Mouse (Mus musculus): ENCODE data around the gene Perm1. TPM values are rescaled to one million over a fixed set of nuclear protein-coding genes. Genes with fewer than 3 reads are reported as not detected.

Perm1 gene
- total RNA-seq (2012; rRNA removed), result 0.16 and 0.18 TPM in 2 replicates

GRCm38 (mm10) chr4:156215649-156216048 lies at the start of gene Perm1:
Gene Perm1, plus strand, starts transcription at chr4:156215868.
- no peak for TF ChIP-seq MAFK (IDR thresholded peaks at IDR 0.05; ENCODE audit: insufficient read depth, low read depth, low read length)
- Histone ChIP-seq H3K4me1 (ENCODE audit: control insufficient read depth in 2 of 2, insufficient read depth in 2 of 2, low read length in 2 of 2, poor library complexity in 1 of 2) (0 out of 4 replicates have a peak, but pooled peaks cover 0 to 2% of the 10 kb centered on the region in 2 experiments), H3K9ac (ENCODE audit: insufficient read depth, low read depth, low read length, poor library complexity, severe bottlenecking) (no peak within 1 kb of the TSS), H3K36me3 (ENCODE audit: control insufficient read depth, insufficient read depth, low read length, poor library complexity, severe bottlenecking) (no peaks in the 10 kb centered on the region), H3K27ac (ENCODE audit: insufficient read depth, low read depth, low read length, poor library complexity, severe bottlenecking) (no peak within 1 kb of the TSS), H3K4me3 (ENCODE audit: insufficient read depth in 1 of 2, low read depth in 1 of 2, low read length in 2 of 2, poor library complexity in 1 of 2, severe bottlenecking in 1 of 2) (no peak within 1 kb of the TSS), H3K9me3 (ENCODE audit: control insufficient read depth, insufficient read depth, low read depth, low read length) (no peaks in the 10 kb centered on the region)
- in situ Hi-C loops (cut with MboI; ENCODE audit: low sequenced_read_pairs in 2 of 2, unreplicated experiment in 2 of 2), result no loop called here
- no peak for DNase-seq (ENCODE audit: low read depth, low spot score)

- TF ChIP-seq CHD2 (IDR thresholded peaks at IDR 0.05; ENCODE audit: low read depth, low read length), result no peak
- no peak for TF ChIP-seq HCFC1 (IDR thresholded peaks at IDR 0.05; ENCODE audit: borderline replicate concordance, insufficient read depth, low read length)
- TF ChIP-seq MAFK (IDR thresholded peaks at IDR 0.05; ENCODE audit: insufficient read depth, low read depth, low read length), result no peak
- no peak for TF ChIP-seq ZNF384 (IDR thresholded peaks at IDR 0.05; ENCODE audit: low read depth, low read length)
- no peak for TF ChIP-seq ZC3H11A (IDR thresholded peaks at IDR 0.05; ENCODE audit: borderline replicate concordance, low read depth, low read length)
- Histone ChIP-seq H3K27ac (ENCODE audit: insufficient read depth, low read depth, low read length, poor library complexity, severe bottlenecking) (no peak overlapping the region), H3K9me3 (ENCODE audit: control insufficient read depth, insufficient read depth, low read depth, low read length) (peaks cover 5% of the 10 kb centered on the region; the same call in 1 of the 2 replicates), H3K9ac (ENCODE audit: insufficient read depth, low read depth, low read length, poor library complexity, severe bottlenecking) (no peak overlapping the region), H3K4me3 (ENCODE audit: insufficient read depth in 1 of 2, low read depth in 1 of 2, low read length in 2 of 2, poor library complexity in 1 of 2, severe bottlenecking in 1 of 2) (no peak overlapping the region), H3K4me1 (ENCODE audit: control insufficient read depth in 2 of 2, insufficient read depth in 2 of 2, low read length in 2 of 2, poor library complexity in 1 of 2) (no peaks in the 10 kb centered on the region), H3K36me3 (ENCODE audit: control insufficient read depth, insufficient read depth, low read length, poor library complexity, severe bottlenecking) (peaks cover 77% of the 10 kb centered on the region)
- in situ Hi-C loops (cut with MboI; ENCODE audit: low sequenced_read_pairs in 2 of 2, unreplicated experiment in 2 of 2), result no loop called here
- DNase-seq (ENCODE audit: low read depth, low spot score), result no peak
Measured at GRCm38 (mm10) chr4:156166477-156166876, 49.2 kb upstream of the Perm1 start.

GRCm38 (mm10) chr4:156168611-156169010 lies 47.1 kb upstream of the Perm1 start:
- H3K9me3 ChIP-seq (ENCODE audit: control insufficient read depth, insufficient read depth, low read depth, low read length), result 0 out of 2 replicates have a peak, but pooled peaks cover 1% of the 10 kb centered on the region
- DNase-seq (ENCODE audit: low read depth, low spot score), result no peak
- in situ Hi-C loops (cut with MboI; ENCODE audit: low sequenced_read_pairs in 2 of 2, unreplicated experiment in 2 of 2), result no loop called here
- H3K4me3 ChIP-seq (ENCODE audit: insufficient read depth in 1 of 2, low read depth in 1 of 2, low read length in 2 of 2, poor library complexity in 1 of 2, severe bottlenecking in 1 of 2), result no peak overlapping the region
- no peak overlapping the region for H3K9ac ChIP-seq (ENCODE audit: insufficient read depth, low read depth, low read length, poor library complexity, severe bottlenecking)
- H3K4me1 ChIP-seq (ENCODE audit: control insufficient read depth in 2 of 2, insufficient read depth in 2 of 2, low read length in 2 of 2, poor library complexity in 1 of 2), result no peaks in the 10 kb centered on the region
- H3K36me3 ChIP-seq (ENCODE audit: control insufficient read depth, insufficient read depth, low read length, poor library complexity, severe bottlenecking), result peaks cover 94% of the 10 kb centered on the region
- no peak overlapping the region for H3K27ac ChIP-seq (ENCODE audit: insufficient read depth, low read depth, low read length, poor library complexity, severe bottlenecking)
- TF ChIP-seq ZNF384 (IDR thresholded peaks at IDR 0.05; ENCODE audit: low read depth, low read length) (no peak), CHD2 (IDR thresholded peaks at IDR 0.05; ENCODE audit: low read depth, low read length) (no peak), HCFC1 (IDR thresholded peaks at IDR 0.05; ENCODE audit: borderline replicate concordance, insufficient read depth, low read length) (no peak), ZC3H11A (IDR thresholded peaks at IDR 0.05; ENCODE audit: borderline replicate concordance, low read depth, low read length) (no peak), MAFK (IDR thresholded peaks at IDR 0.05; ENCODE audit: insufficient read depth, low read depth, low read length) (no peak)

GRCm38 (mm10) chr4:156169129-156169528 lies 46.5 kb upstream of the Perm1 start:
- Histone ChIP-seq H3K9me3 (ENCODE audit: control insufficient read depth, insufficient read depth, low read depth, low read length) (peaks cover 1% of the 10 kb centered on the region; the same call in 1 of the 2 replicates), H3K4me1 (ENCODE audit: control insufficient read depth in 2 of 2, insufficient read depth in 2 of 2, low read length in 2 of 2, poor library complexity in 1 of 2) (no peaks in the 10 kb centered on the region), H3K27ac (ENCODE audit: insufficient read depth, low read depth, low read length, poor library complexity, severe bottlenecking) (no peak overlapping the region), H3K4me3 (ENCODE audit: insufficient read depth in 1 of 2, low read depth in 1 of 2, low read length in 2 of 2, poor library complexity in 1 of 2, severe bottlenecking in 1 of 2) (no peak overlapping the region), H3K9ac (ENCODE audit: insufficient read depth, low read depth, low read length, poor library complexity, severe bottlenecking) (no peak overlapping the region), H3K36me3 (ENCODE audit: control insufficient read depth, insufficient read depth, low read length, poor library complexity, severe bottlenecking) (peaks cover 95% of the 10 kb centered on the region)
- in situ Hi-C loops (cut with MboI; ENCODE audit: low sequenced_read_pairs in 2 of 2, unreplicated experiment in 2 of 2), result no loop called here
- no peak for TF ChIP-seq HCFC1 (IDR thresholded peaks at IDR 0.05; ENCODE audit: borderline replicate concordance, insufficient read depth, low read length)
- no peak for TF ChIP-seq MAFK (IDR thresholded peaks at IDR 0.05; ENCODE audit: insufficient read depth, low read depth, low read length)
- TF ChIP-seq ZNF384 (IDR thresholded peaks at IDR 0.05; ENCODE audit: low read depth, low read length), result no peak
- no peak for TF ChIP-seq CHD2 (IDR thresholded peaks at IDR 0.05; ENCODE audit: low read depth, low read length)
- DNase-seq (ENCODE audit: low read depth, low spot score), result no peak

- in situ Hi-C loops (cut with MboI; ENCODE audit: low sequenced_read_pairs in 2 of 2, unreplicated experiment in 2 of 2), result no loop called here
- Histone ChIP-seq H3K4me1 (ENCODE audit: control insufficient read depth in 2 of 2, insufficient read depth in 2 of 2, low read length in 2 of 2, poor library complexity in 1 of 2) (no peaks in the 10 kb centered on the region), H3K9ac (ENCODE audit: insufficient read depth, low read depth, low read length, poor library complexity, severe bottlenecking) (no peak overlapping the region), H3K27ac (ENCODE audit: insufficient read depth, low read depth, low read length, poor library complexity, severe bottlenecking) (no peak overlapping the region), H3K36me3 (ENCODE audit: control insufficient read depth, insufficient read depth, low read length, poor library complexity, severe bottlenecking) (peaks cover 98% of the 10 kb centered on the region), H3K9me3 (ENCODE audit: control insufficient read depth, insufficient read depth, low read depth, low read length) (peaks cover 2% of the 10 kb centered on the region; the same call in 1 of the 2 replicates), H3K4me3 (ENCODE audit: insufficient read depth in 1 of 2, low read depth in 1 of 2, low read length in 2 of 2, poor library complexity in 1 of 2, severe bottlenecking in 1 of 2) (no peak overlapping the region)
- no peak for DNase-seq (ENCODE audit: low read depth, low spot score)
- TF ChIP-seq HCFC1 (IDR thresholded peaks at IDR 0.05; ENCODE audit: borderline replicate concordance, insufficient read depth, low read length) (no peak), MAFK (IDR thresholded peaks at IDR 0.05; ENCODE audit: insufficient read depth, low read depth, low read length) (no peak), CHD2 (IDR thresholded peaks at IDR 0.05; ENCODE audit: low read depth, low read length) (no peak), ZNF384 (IDR thresholded peaks at IDR 0.05; ENCODE audit: low read depth, low read length) (no peak), ZC3H11A (IDR thresholded peaks at IDR 0.05; ENCODE audit: borderline replicate concordance, low read depth, low read length) (no peak)
Measured at GRCm38 (mm10) chr4:156171828-156172227, 43.8 kb upstream of the Perm1 start.

All from ES-E14 (cell line).